Mouse (Mus musculus) gastrocnemius, adult 18-20 months (tissue): Measurements from ENCODE around the gene Agt. TPM values are rescaled to one million over a fixed set of nuclear protein-coding genes. Genes with fewer than 3 reads are reported as not detected.

Source experiments
- DNase-seq: peaks from one replicate; pipeline ENCODE4 v3.0.0; 2021; ENCODE audit warnings: low spot score
- total RNA-seq, 2 experiments: library from RNA; stranded (reverse); gene quantifications; 2 replicates each; pipeline ENCODE4 v1.2.3; 2021

Gene Agt
- total RNA-seq, 2 experiments from 2014 or later = 12.5 to 14.3 TPM

GRCm38 (mm10) chr8:124507572-124508320 is 61.8 kb downstream of the Agt start:
- DNase-seq = no peak

Other genes starting within 250 kb of the Agt start
- under 1 TPM; 0.07 to 0.40 TPM for gene Pgbd5, start 130.0 kb downstream of the Agt start, total RNA-seq
- 10 to 100 TPM; 18.2 to 20.3 TPM for gene Cog2, start 48.9 kb downstream of the Agt start, total RNA-seq
- not detected for gene Capn9, start 6.4 kb upstream of the Agt start, total RNA-seq
- gene 2310022B05Rik, start 93.7 kb upstream of the Agt start, total RNA-seq = 10 to 100 TPM; 10.0 to 15.7 TPM
- gene Ttc13, start 152.3 kb upstream of the Agt start, total RNA-seq = 10 to 100 TPM; 17.1 to 20.6 TPM
- gene Arv1, start 152.4 kb upstream of the Agt start, total RNA-seq = 1 to 10 TPM; 2.6 to 3.1 TPM
- gene Fam89a, start 182.1 kb upstream of the Agt start, total RNA-seq = 1 to 10 TPM in 1 of 2 experiments, under 1 TPM in 1; 0.62 to 1.5 TPM
- gene Trim67, start 223.4 kb upstream of the Agt start, total RNA-seq = under 1 TPM; 0.05 to 0.21 TPM